Mouse (Mus musculus): ENCODE results near the gene Rbms3.

Gene Rbms3

GRCm38 (mm10) chr9:117251521-117252368 is 378.0 kb downstream of the Rbms3 start:
- DNase-seq (ENCODE audit: low spot score) = no peak

GRCm38 (mm10) chr9:117250831-117251165 is 378.9 kb downstream of the Rbms3 start:
- no peak for DNase-seq (ENCODE audit: low spot score)

GRCm38 (mm10) chr9:117250036-117250830 is 379.5 kb downstream of the Rbms3 start:
- no peak for DNase-seq (ENCODE audit: low spot score)

- DNase-seq (ENCODE audit: low spot score) = no peak
Observed at GRCm38 (mm10) chr9:117247311-117247980, 382.3 kb downstream of the Rbms3 start.

GRCm38 (mm10) chr9:117246173-117246572 is 383.5 kb downstream of the Rbms3 start:
- no peak for DNase-seq (ENCODE audit: low spot score)

- DNase-seq (ENCODE audit: low spot score) = no peak
Observed at GRCm38 (mm10) chr9:117243365-117243764, 386.3 kb downstream of the Rbms3 start.

- no peak for DNase-seq (ENCODE audit: low spot score)
Observed at GRCm38 (mm10) chr9:117234726-117235075, 395.0 kb downstream of the Rbms3 start.

- no peak for DNase-seq (ENCODE audit: low spot score)
Observed at GRCm38 (mm10) chr9:117234065-117234725, 395.5 kb downstream of the Rbms3 start.

GRCm38 (mm10) chr9:117222741-117223140 is 407.0 kb downstream of the Rbms3 start:
- no peak for DNase-seq (ENCODE audit: low spot score)

GRCm38 (mm10) chr9:117221481-117221880 is 408.2 kb downstream of the Rbms3 start:
- DNase-seq (ENCODE audit: low spot score) = no peak

GRCm38 (mm10) chr9:117216026-117216755 is 413.5 kb downstream of the Rbms3 start:
- DNase-seq (ENCODE audit: low spot score) = no peak

- DNase-seq (ENCODE audit: low spot score) = no peak
Observed at GRCm38 (mm10) chr9:117212023-117212422, 417.7 kb downstream of the Rbms3 start.

- DNase-seq (ENCODE audit: low spot score) = no peak
Observed at GRCm38 (mm10) chr9:117210344-117210743, 419.4 kb downstream of the Rbms3 start.

GRCm38 (mm10) chr9:117205395-117205794 is 424.3 kb downstream of the Rbms3 start:
- DNase-seq (ENCODE audit: low spot score) = no peak

GRCm38 (mm10) chr9:117200067-117200658 is 429.6 kb downstream of the Rbms3 start:
- DNase-seq (ENCODE audit: low spot score) = no peak

GRCm38 (mm10) chr9:117197531-117197930 is 432.2 kb downstream of the Rbms3 start:
- no peak for DNase-seq (ENCODE audit: low spot score)

- DNase-seq (ENCODE audit: low spot score) = peak; percentile 37
Observed at GRCm38 (mm10) chr9:117192565-117193540, 436.9 kb downstream of the Rbms3 start.

- DNase-seq (ENCODE audit: low spot score) = no peak
Observed at GRCm38 (mm10) chr9:117192093-117192492, 437.6 kb downstream of the Rbms3 start.

GRCm38 (mm10) chr9:117188406-117188805 is 441.3 kb downstream of the Rbms3 start:
- DNase-seq (ENCODE audit: low spot score) = no peak

Measured in ovary, postnatal 10 days (tissue).